Mouse (Mus musculus): ENCODE data around the gene Fancb. TPM values are rescaled to one million over a fixed set of nuclear protein-coding genes. Genes with fewer than 3 reads are reported as not detected.

Fancb gene
- polyA plus RNA-seq (2016; fragmentation: Nextera tagmentation; extraction: Ambion mirVana): 9.5 and 10.4 TPM in 2 replicates

GRCm38 (mm10) chrX:164980193-164980775 is at the start of gene Fancb, which contains the start of gene Mospd2:
Fancb (plus strand) TSS chrX:164980592.
Mospd2 (minus strand) TSS chrX:164980375.
- Histone ChIP-seq H3K27me3 (replicated peaks; ENCODE audit: low read depth, poor library complexity, severe bottlenecking) (peaks cover 56% of the 10 kb centered on the region), H3K4me1 (peaks cover 11% of the 10 kb centered on the region; the same call in 1 of the 2 replicates), H3K4me3 (peak within 1 kb of the TSS; percentile 63), H3K27ac (replicated peaks) (peak within 1 kb of the TSS; percentile 80), H3K36me3 (replicated peaks) (no peaks in the 10 kb centered on the region), H3K9me3 (no peaks in the 10 kb centered on the region)
- DNase-seq (ENCODE audit: low spot score): peak; percentile 88
- 15% methylated on average over 26 of the region's 26 CpGs for WGBS

- Histone ChIP-seq H3K9me3 (no peaks in the 10 kb centered on the region), H3K27me3 (replicated peaks; ENCODE audit: low read depth, poor library complexity, severe bottlenecking) (peaks cover 37% of the 10 kb centered on the region), H3K4me1 (no peaks in the 10 kb centered on the region), H3K27ac (replicated peaks) (no peak overlapping the region), H3K4me3 (no peak overlapping the region), H3K36me3 (replicated peaks) (peaks cover 30% of the 10 kb centered on the region)
- 91% methylated on average over 5 of the region's 5 CpGs for WGBS
- DNase-seq (ENCODE audit: low spot score): no peak
Observed at GRCm38 (mm10) chrX:164941540-164941939, 38.9 kb upstream of the Fancb start.

GRCm38 (mm10) chrX:164951858-164952576 is 28.4 kb upstream of the Fancb start:
- H3K4me1 ChIP-seq: no peaks in the 10 kb centered on the region
- H3K27ac ChIP-seq (replicated peaks): no peak overlapping the region
- peaks cover 12% of the 10 kb centered on the region; the same call in 1 of the 2 replicates for H3K27me3 ChIP-seq (replicated peaks; ENCODE audit: low read depth, poor library complexity, severe bottlenecking)
- 67% methylated on average over 11 of the region's 11 CpGs for WGBS
- no peak for DNase-seq (ENCODE audit: low spot score)
- H3K36me3 ChIP-seq (replicated peaks): peaks cover 8% of the 10 kb centered on the region
- H3K9me3 ChIP-seq: no peaks in the 10 kb centered on the region
- H3K4me3 ChIP-seq: no peak overlapping the region

- no peak overlapping the region for H3K27ac ChIP-seq (replicated peaks)
- peaks cover 8% of the 10 kb centered on the region for H3K36me3 ChIP-seq (replicated peaks)
- 84% methylated on average over 5 of the region's 5 CpGs for WGBS
- H3K27me3 ChIP-seq (replicated peaks; ENCODE audit: low read depth, poor library complexity, severe bottlenecking): peaks cover 15% of the 10 kb centered on the region
- H3K4me3 ChIP-seq: no peak overlapping the region
- no peak for DNase-seq (ENCODE audit: low spot score)
- no peaks in the 10 kb centered on the region for H3K4me1 ChIP-seq
- H3K9me3 ChIP-seq: no peaks in the 10 kb centered on the region
Observed at GRCm38 (mm10) chrX:164952601-164953375, 27.6 kb upstream of the Fancb start.

GRCm38 (mm10) chrX:164965750-164966448 is 14.5 kb upstream of the Fancb start:
- Histone ChIP-seq H3K27me3 (replicated peaks; ENCODE audit: low read depth, poor library complexity, severe bottlenecking) (peaks cover 56% of the 10 kb centered on the region), H3K4me1 (no peaks in the 10 kb centered on the region), H3K4me3 (no peak overlapping the region), H3K9me3 (no peaks in the 10 kb centered on the region), H3K27ac (replicated peaks) (no peak overlapping the region), H3K36me3 (replicated peaks) (peaks cover 5% of the 10 kb centered on the region; the same call in 1 of the 2 replicates)
- no peak for DNase-seq (ENCODE audit: low spot score)
- WGBS: 93% methylated on average over 3 of the region's 3 CpGs

GRCm38 (mm10) chrX:164971206-164971605 is 9.2 kb upstream of the Fancb start:
- H3K4me3 ChIP-seq: no peak overlapping the region
- WGBS: 84% methylated on average over 3 of the region's 3 CpGs
- no peak overlapping the region for H3K27ac ChIP-seq (replicated peaks)
- peaks cover 52% of the 10 kb centered on the region for H3K27me3 ChIP-seq (replicated peaks; ENCODE audit: low read depth, poor library complexity, severe bottlenecking)
- no peaks in the 10 kb centered on the region for H3K36me3 ChIP-seq (replicated peaks)
- no peak for DNase-seq (ENCODE audit: low spot score)
- H3K9me3 ChIP-seq: no peaks in the 10 kb centered on the region
- H3K4me1 ChIP-seq: no peaks in the 10 kb centered on the region

GRCm38 (mm10) chrX:164978866-164979265 is 1.5 kb upstream of the Fancb start:
- no peak for DNase-seq (ENCODE audit: low spot score)
- H3K4me1 ChIP-seq: peaks cover 11% of the 10 kb centered on the region; the same call in 1 of the 2 replicates
- no peaks in the 10 kb centered on the region for H3K36me3 ChIP-seq (replicated peaks)
- H3K27ac ChIP-seq (replicated peaks): no peak overlapping the region
- H3K27me3 ChIP-seq (replicated peaks; ENCODE audit: low read depth, poor library complexity, severe bottlenecking): peaks cover 58% of the 10 kb centered on the region
- H3K9me3 ChIP-seq: no peaks in the 10 kb centered on the region
- H3K4me3 ChIP-seq: peak overlapping the region; percentile 63; the same call in 1 of the 2 replicates
- 96% methylated on average over 2 of the region's 2 CpGs for WGBS

- no peaks in the 10 kb centered on the region for H3K9me3 ChIP-seq
- H3K4me3 ChIP-seq: no peak overlapping the region
- DNase-seq (ENCODE audit: low spot score): no peak
- H3K36me3 ChIP-seq (replicated peaks): no peaks in the 10 kb centered on the region
- H3K27me3 ChIP-seq (replicated peaks; ENCODE audit: low read depth, poor library complexity, severe bottlenecking): peaks cover 53% of the 10 kb centered on the region
- no peaks in the 10 kb centered on the region for H3K4me1 ChIP-seq
- H3K27ac ChIP-seq (replicated peaks): no peak overlapping the region
- 38% methylated on average over 4 of the region's 4 CpGs for WGBS
Observed at GRCm38 (mm10) chrX:165003141-165003540, 22.7 kb downstream of the Fancb start.

- H3K36me3 ChIP-seq (replicated peaks): no peaks in the 10 kb centered on the region
- DNase-seq (ENCODE audit: low spot score): no peak
- no peaks in the 10 kb centered on the region for H3K4me1 ChIP-seq
- H3K9me3 ChIP-seq: no peaks in the 10 kb centered on the region
- H3K27ac ChIP-seq (replicated peaks): no peak within 1 kb of the TSS
- H3K4me3 ChIP-seq: no peak within 1 kb of the TSS
- H3K27me3 ChIP-seq (replicated peaks; ENCODE audit: low read depth, poor library complexity, severe bottlenecking): peaks cover 47% of the 10 kb centered on the region
Observed at GRCm38 (mm10) chrX:165004779-165005324, 24.5 kb downstream of the Fancb start, which contains the start of gene Gm17604. Gm17604 (minus strand) TSS chrX:165004829.
